Mouse (Mus musculus) kidney, adult 9 months (tissue): ENCODE data around the gene Gpr182.
A peak's percentile ranks its signal among the peaks of the same experiment; 100 is the strongest.
"Not testable (repeated sequence)": the region's sequence is repeated elsewhere in the genome, so short reads cannot be mapped to it uniquely, and the experiment has no call there.

Experiments
- DNase-seq: peaks from one replicate; pipeline ENCODE4 v3.0.0; 2022

Gpr182 gene

DNA sequence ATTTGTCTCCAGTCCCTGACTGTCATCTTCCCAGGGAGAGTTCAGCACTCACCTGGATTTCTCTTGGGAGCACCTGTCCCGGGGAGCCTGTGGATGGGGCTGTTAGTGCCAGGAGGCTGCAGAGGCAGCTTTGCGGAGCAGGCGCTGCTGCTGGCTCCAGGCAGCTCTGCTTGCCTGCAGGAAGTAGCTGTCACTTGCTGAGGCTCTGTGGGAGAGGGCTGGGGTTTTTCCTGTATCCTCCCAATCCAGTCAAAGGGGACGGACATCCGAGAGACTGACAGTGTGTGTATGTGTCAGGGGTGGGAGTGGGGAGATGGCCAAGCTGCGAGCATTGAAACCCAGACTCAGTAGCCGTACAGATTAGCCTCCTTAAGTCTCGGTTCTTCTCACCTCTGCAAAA is at the start of gene Gpr182:
TSS of gene Gpr182 (minus strand) at position 185 of the 400 bp plus-strand sequence.
- DNase-seq = peak; percentile 54

- DNase-seq = peak; percentile 88
Observed at GRCm38 (mm10) chr10:127800891-127801290, 49.4 kb upstream of the Gpr182 start, which contains the start of gene Rdh16. Gene Rdh16 (plus strand): TSS chr10:127801152.

GRCm38 (mm10) chr10:127799295-127799694 is 47.8 kb upstream of the Gpr182 start:
- DNase-seq = peak; percentile 91

- peak; percentile 57 for DNase-seq
Observed at GRCm38 (mm10) chr10:127785411-127785810, 33.9 kb upstream of the Gpr182 start.

- not testable (repeated sequence) for DNase-seq
Observed at GRCm38 (mm10) chr10:127782321-127782720, 30.8 kb upstream of the Gpr182 start.

- DNase-seq = no peak
Observed at GRCm38 (mm10) chr10:127776011-127776410, 24.5 kb upstream of the Gpr182 start, which contains the start of gene Rdh9. Gene Rdh9 (plus strand): TSS chr10:127776386.

- no peak for DNase-seq
Observed at GRCm38 (mm10) chr10:127766564-127766963, 15.0 kb upstream of the Gpr182 start.

- DNase-seq = peak; percentile 83
Observed at GRCm38 (mm10) chr10:127763914-127764680, 12.6 kb upstream of the Gpr182 start.

DNA sequence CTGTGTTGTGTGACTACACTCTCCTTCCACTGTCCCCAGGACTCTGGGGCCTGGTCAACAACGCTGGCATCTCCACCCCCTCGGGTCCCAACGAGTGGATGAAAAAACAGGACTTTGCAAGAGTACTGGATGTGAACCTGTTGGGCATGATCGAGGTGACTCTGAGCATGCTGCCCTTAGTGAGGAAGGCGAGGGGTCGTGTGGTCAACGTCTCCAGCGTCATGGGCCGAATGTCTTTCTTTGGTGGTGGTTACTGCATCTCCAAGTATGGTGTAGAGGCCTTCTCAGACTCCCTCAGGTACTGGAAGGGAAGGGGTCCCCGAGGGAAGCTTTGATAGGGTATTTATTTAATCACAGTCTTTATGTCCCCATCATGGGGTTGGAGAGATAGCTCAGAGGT is 11.4 kb upstream of the Gpr182 start:
- DNase-seq = not testable (repeated sequence)

GRCm38 (mm10) chr10:127759181-127760110 is 7.9 kb upstream of the Gpr182 start, which contains the start of the genes Rdh1 and Rdh16f1:
Gene Rdh1 (plus strand): TSS chr10:127759721.
Gene Rdh16f1 (plus strand): TSS chr10:127759787.
- no peak for DNase-seq

DNA sequence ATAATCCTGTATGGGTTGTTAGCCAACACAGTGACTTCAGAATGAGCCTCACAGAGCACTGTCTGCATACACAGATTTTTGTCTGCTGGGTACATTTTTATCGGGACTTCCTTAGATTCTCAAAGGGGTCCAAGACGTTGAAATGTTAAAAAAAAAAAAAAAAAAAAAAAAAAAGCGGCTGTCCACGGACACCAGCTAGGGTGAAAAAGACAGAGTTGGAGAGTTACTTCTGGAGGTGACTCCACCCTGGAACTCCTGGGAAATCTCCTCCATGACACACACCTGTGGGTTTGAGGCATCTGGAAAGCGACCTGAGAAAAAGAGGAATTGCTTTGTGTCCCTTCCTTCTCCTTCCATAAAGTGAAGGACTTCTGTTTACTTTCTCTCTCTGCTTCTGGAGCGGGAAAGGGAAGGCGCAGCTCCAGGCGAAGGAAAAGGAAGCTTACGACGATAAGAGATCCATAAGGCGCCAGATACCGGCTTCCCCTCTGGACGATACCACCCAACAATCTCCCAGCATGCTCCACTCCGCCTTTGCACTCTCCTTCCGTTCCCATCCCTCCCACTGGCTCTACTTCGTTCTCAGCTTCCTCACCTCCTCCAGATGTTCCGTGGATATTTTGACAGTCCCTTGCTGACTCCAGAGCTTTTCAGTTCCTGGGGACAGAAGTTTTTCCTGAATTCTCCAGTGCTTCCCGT is 4.4 kb upstream of the Gpr182 start:
- no peak for DNase-seq

GRCm38 (mm10) chr10:127755246-127755645 is 3.7 kb upstream of the Gpr182 start:
- no peak for DNase-seq

DNA sequence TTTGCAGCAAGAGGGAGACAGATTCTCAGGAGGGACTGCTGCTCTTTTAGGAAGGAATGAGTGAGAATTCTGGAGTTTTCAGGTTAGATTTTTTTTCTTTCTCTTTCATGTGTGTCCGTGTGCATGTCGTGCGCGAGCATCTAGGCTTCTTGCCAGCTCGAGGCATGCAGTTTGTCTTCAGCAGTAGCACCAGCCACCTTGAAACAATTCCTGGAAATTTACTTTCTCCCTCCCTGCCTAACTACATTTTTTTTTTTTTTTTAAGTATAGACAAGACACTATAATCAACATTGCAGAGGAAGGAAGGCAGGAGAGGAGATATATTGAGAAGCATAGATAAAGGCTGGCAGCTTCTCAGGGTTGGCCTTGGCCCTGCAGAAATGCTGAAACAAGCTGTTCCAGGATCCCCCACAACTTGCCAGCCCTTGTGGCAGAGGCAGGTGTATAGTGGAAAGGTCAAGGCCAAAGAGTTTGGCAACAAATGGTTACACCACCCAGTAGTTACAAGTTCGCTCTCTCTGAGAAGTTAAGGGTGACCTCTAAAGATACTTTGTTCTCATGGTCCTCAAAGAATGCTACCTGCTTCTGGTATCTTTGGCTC is 3.1 kb upstream of the Gpr182 start:
- no peak for DNase-seq

DNA sequence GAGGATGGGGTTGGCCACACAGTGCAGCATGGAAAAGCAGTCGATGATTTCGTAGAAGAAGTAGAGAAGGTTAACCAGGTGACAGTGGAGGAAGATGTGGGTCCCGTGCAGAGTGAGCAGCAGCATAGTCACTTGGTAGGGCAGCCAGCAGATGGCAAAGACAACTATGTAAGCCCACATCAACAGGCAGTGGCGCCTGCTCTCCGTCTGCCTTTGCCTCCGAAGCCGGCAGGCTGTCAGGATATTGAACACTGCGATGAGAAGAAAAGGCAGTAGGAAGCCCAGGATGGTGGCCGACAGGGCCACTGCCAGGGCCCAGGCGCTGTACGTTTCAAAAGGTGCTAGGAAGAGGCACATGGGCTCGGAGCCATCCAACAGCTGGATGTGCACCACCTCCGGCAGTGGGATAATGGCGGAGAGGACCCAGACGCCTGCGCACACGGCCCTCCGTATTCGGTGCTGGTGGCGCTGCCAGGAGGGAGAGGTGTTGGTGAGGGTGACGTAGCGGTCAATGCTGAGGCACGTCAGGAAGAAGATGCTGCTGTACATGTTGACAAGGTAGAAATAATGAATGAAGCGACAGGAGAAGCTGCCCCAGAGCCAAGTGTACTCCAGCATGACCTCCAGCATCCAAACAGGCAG is 1.3 kb downstream of the Gpr182 start:
- DNase-seq = no peak

DNA sequence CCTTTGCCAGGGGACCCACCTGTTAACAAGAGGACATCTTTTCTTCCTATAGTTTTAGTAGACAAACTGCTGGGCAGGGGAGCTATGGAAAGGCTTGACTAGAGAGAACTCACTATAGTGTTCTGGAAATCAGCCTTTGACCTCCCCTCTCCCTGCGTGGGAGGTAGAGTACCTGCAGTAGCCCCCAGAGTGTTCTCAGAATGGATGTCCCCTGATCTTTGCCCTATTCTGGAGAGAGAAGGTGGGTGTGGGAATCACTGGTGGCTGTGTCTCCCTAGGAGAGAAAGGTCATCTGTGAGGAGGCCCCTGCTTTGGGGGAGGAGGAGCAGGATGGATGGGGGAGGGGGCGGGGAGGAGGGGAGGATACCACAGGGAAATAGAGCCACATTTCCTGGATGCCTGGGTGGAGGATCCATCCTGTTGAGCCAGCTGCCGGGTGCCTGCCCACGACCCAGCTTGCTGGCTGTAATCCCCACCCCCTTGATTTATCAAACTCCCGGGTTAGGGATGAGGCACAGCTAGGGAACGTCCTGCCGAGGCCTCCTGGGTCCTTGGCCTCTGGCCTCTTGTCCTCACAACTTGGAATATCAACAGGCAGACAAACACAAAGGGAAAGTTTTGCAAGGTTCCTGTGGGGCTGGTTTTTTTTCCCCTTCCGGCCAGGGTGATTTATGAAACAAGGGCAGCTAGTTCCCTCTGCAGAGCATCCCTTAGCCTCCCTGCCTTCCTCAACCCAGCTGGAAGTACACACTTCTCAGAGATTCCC is 2.5 kb downstream of the Gpr182 start:
- DNase-seq = peak; percentile 78

- DNase-seq = peak; percentile 69
Observed at GRCm38 (mm10) chr10:127747254-127747653, 4.3 kb downstream of the Gpr182 start.

GRCm38 (mm10) chr10:127745886-127746285 is 5.6 kb downstream of the Gpr182 start:
- DNase-seq = no peak

DNA sequence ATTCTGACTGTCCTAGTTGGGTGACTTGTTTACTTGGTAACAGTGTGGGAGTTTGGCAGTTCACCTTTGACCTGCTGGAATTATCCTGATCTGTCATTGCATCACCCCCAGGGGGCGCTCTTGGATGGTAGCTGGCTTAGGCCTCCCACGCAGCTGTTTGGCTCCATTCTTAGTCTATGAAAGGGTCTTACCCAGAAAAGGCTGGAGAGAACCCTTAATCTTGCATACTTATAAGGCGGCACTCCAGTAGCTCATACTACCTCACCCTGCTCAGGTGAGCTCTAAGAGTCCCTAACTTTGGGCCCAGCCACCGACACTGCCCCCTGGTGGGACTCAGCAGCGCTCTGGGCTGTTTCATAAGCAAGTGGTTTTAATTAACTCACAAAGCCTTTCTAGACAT is 6.9 kb downstream of the Gpr182 start:
- peak; percentile 80 for DNase-seq

DNA sequence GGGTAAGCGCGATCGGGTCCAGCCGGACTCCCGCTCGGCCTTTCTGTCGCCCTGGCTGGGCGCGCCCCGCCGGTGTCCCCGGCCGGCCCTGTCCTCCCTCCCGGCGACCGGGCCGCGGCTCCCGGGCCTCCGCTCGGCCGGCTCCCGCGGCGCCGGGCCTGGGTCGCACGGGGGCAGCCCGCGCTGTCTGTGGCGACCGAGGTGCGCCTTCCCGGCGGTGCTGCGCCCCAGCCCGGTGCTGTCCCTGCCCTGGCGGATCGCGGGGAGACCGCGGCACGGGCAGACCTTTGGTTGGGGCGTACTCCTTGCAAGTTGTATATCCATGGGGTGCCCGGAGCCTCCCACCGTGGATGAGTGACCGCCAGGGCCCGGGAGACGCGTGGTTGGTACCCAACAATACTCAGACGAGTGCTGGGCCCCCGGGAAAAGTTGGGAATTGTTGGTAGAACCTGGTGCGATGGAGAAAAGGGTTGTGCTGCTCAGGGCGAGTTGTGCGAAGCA is 11.8 kb downstream of the Gpr182 start:
- DNase-seq = peak; percentile 49

GRCm38 (mm10) chr10:127739083-127739660 is 12.4 kb downstream of the Gpr182 start, which contains the start of gene Zbtb39:
Gene Zbtb39 (plus strand): TSS chr10:127739538.
- DNase-seq = peak; percentile 81
